Mouse (Mus musculus) cerebellum, adult 18-20 months (tissue): ENCODE measurements around the gene 1500015O10Rik.
A peak's percentile ranks its signal among the peaks of the same experiment; 100 is the strongest.

ENCODE experiments used
- DNase-seq, 2 experiments: peaks; one replicate each; pipeline ENCODE4 v3.0.0; 2021

1500015O10Rik gene

GRCm38 (mm10) chr1:43730491-43730924 is at the start of gene 1500015O10Rik:
TSS of gene 1500015O10Rik (plus strand) at chr1:43730602.
- peak; percentile 33 to 45 for DNase-seq

GRCm38 (mm10) chr1:43689983-43690382 is 40.4 kb upstream of the 1500015O10Rik start:
- DNase-seq = no peak

DNA sequence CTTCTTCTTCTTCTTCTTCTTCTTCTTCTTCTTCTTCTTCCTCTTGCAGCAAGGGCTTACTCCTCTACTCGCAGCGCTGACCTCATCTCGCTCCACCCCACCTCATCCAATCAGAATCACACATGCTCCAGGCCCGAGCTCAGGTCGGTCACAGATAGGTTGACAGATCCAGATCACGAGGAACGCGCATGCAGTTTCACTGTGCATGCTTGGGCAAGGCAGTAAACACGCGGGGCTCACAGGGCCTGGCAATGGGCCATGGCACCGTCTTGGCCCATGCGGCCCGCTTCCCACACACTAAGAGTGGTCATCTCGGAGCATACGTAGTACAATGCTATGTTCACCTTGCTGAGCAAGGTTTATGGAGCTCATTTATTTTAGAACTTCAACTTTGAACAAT is 39.9 kb upstream of the 1500015O10Rik start:
- DNase-seq = no peak

GRCm38 (mm10) chr1:43694076-43694475 is 36.3 kb upstream of the 1500015O10Rik start:
- DNase-seq = no peak

- peak; percentile 80 to 85 for DNase-seq
Measured at GRCm38 (mm10) chr1:43694851-43695545, 35.4 kb upstream of the 1500015O10Rik start.

- DNase-seq = no peak
Measured at GRCm38 (mm10) chr1:43698577-43699000, 31.8 kb upstream of the 1500015O10Rik start.

DNA sequence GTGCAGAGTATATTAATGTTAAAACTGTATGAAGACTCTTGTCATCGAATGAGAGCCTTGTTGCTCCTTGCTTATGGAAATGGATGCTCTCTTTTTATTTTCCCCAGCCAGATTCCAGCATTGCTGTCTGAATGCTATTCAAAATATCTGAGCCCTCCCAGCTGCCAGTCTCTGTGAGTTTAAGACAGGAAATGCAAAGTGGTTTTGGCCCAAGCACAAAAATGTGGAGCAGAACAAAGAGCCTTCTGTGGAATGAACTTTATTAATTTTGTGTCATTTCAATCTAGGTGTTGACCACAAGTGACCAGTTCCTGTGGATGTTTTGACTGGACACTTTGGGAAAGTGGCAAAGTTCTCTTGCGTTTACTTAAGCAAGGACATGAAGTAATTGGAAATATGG is 15.6 kb upstream of the 1500015O10Rik start:
- no peak for DNase-seq

GRCm38 (mm10) chr1:43717967-43718366 is 12.4 kb upstream of the 1500015O10Rik start:
- DNase-seq = no peak

GRCm38 (mm10) chr1:43718793-43719192 is 11.6 kb upstream of the 1500015O10Rik start:
- no peak for DNase-seq

- no peak for DNase-seq
Measured at GRCm38 (mm10) chr1:43722459-43722858, 7.9 kb upstream of the 1500015O10Rik start.

- DNase-seq = no peak
Measured at GRCm38 (mm10) chr1:43732100-43732499, 1.7 kb downstream of the 1500015O10Rik start.

- DNase-seq = no peak
Measured at GRCm38 (mm10) chr1:43732657-43733056, 2.3 kb downstream of the 1500015O10Rik start.

GRCm38 (mm10) chr1:43737812-43738518 is 7.6 kb downstream of the 1500015O10Rik start:
- peak; percentile 20 to 36 for DNase-seq

DNA sequence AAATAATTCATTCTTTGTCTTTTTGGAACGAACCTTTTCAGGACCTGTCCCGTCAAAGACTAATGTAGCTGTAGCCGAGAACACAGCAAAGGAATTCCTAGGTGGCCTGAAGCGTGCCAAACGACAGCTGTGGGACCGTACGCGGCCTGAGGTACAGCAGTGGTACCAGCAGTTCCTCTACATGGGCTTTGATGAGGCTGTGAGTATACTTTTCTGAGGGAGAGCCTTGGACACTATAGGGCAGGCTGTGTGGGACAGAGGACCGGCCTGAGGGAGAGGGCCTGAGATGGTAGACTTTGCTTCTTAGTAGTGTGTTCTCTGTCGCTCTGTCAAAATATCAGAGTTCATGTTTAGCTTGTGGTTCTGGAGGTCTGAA is 8.1 kb downstream of the 1500015O10Rik start:
- no peak for DNase-seq

DNA sequence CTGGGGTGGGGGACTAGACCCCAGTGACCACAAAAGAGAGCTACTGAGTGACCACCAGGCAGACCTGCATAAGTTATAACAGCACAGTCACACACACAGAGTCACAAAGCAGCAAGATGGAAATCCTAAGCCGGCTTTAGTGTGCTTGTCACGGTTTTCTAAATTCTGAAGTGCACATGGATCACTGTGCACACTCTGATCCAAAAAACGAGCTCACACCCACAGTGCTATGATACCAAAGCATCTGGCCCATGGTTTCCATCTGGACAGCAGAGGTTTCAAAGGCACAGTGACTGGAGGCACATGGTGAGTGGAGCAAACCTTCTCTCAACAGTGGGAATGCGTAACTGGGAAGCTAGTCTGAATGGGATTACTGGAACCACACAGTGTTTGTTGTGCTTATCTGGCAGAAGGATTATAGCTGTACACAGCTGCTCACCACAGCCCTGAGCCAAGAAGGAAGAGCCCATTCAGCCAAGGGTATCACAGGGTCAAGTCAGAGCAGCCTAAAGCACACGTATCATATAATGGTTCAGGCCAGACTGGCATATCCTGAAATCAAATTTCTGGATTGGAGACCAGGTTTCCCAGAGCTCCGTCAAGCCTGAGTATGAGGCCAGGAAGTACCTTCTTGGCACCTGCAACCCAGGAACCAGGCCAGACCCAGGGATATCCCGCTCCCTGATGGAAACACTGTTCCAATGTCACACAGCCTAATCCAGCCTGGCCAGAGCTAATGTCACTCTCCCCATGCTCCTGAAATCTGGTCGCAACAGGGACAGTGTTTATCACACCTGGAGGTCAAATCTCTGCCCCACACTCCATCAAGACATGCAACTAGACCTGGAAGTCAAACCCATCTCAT is 24.3 kb downstream of the 1500015O10Rik start:
- peak; percentile 23 to 28 for DNase-seq

- no peak for DNase-seq
Measured at GRCm38 (mm10) chr1:43760085-43760484, 29.7 kb downstream of the 1500015O10Rik start.

DNA sequence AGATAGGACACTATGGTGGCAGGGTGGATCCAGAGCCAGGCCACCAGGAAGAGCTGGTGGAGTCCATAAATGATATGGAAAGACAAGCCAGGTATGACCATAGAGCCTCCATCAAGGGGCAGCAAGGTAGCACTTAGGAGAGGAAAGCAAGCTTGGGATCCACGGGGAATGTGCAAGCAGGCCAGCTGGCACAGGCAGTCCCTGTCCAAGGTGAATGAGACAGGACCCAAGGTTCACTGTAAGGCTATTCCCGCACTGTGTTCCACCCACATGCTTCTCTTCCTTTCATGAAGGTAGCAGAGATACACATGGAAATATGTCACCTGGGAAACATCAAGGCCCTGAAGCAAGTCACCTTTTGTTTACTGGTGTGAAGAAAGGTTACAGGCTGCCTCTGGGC is 34.1 kb downstream of the 1500015O10Rik start:
- DNase-seq = no peak

GRCm38 (mm10) chr1:43766328-43766727 is 35.9 kb downstream of the 1500015O10Rik start:
- DNase-seq = no peak

DNA sequence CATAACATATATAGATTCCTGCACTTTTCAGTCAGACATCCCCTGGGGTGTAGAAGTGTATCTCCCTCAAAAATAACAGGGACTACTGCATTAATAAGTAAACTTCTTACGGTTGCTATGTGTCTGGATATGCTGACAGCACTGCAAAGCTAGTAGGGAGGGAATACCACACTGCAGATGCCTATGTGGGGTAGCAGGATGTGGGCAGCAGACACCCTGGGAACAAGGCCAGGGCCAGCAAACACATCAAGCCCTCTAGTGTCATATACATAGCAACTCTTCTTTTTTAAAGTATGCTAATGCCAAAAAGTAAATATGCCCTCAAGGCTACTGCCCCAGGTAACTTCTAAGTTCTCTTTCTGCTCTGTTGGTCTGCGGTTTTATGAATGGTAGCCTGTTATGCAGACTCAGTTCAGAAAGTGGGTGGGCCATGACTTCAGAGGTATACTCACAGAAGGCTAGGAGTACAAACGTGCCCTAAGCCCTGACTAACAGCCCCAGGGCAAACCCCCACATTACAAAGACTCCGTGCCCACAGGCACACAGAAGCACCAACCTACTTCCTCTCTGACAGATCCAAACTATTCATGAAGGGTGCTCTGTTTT is 38.1 kb downstream of the 1500015O10Rik start:
- DNase-seq = no peak

GRCm38 (mm10) chr1:43769348-43769747 is 38.9 kb downstream of the 1500015O10Rik start:
- no peak for DNase-seq

DNA sequence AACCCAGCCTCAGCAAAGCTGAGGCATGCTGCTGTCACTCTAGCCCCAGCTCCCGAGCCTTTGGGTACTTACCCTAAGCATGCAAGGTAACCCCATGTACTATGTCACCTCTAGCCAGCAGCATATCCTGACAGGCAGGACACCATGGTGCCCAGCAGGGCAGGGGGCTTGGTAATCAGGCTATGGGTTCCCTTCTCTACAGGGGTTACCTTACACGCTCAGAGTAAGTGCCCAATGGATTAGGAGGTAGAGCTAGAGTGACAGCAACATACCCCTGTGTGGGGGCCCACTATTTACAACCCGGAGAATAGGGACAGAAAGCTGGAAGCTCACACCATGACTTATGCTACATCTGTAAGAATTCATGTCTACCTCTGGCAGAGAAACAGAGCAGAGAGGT is 39.6 kb downstream of the 1500015O10Rik start:
- DNase-seq = no peak

DNA sequence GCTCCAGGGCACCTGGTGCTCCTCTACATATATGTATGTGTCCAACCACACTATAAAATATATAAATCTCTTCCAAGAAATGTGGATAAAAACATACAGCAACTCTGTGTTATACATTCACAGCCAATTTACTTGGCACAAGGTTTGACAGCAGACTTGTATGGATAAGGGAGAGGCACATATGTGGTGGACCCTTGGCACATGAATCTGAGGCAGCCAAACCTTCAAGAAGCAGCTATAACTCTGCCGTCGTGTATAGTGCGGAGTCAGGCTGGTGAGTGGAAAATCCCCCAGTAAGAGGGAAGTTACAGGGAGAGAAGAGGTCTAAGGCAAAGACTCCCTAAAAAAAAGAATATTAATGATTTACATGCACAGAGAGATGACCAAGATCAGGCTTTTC is 42.3 kb downstream of the 1500015O10Rik start:
- DNase-seq = no peak

DNA sequence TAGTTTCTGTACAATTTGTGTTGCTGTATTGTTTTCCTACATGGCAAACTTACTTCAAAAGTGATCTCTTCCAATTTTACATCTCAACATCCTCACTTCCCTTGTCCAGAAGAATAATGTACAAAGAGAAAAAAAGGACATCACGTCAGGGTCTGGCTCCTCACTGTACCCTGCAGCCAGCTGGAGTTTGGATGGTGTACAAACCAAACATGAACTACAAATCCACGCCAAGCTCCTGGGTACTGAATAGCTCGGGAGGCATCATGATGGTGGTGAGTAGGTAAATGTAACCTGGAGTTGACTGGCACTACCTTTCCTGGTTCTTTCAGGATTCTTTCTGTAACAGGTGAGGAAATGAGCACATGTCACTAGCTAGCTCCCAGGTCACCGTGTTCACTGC is 43.7 kb downstream of the 1500015O10Rik start:
- no peak for DNase-seq
